Mouse (Mus musculus) erythroblast, embryonic 14.5 days (primary cell): Measurements from ENCODE around the gene Ccdc146.

ENCODE experiments used
- GATA1 ChIP-seq: IDR thresholded peaks from 2 replicates; pipeline ENCODE4 v1.6.1; 2012; ENCODE audit warnings: low read length, inconsistent platforms, mixed read lengths
- TAL1 ChIP-seq: IDR thresholded peaks from 3 replicates; pipeline ENCODE4 v1.6.1; 2012; ENCODE audit warnings: low read length, inconsistent platforms, mixed read lengths

DNA sequence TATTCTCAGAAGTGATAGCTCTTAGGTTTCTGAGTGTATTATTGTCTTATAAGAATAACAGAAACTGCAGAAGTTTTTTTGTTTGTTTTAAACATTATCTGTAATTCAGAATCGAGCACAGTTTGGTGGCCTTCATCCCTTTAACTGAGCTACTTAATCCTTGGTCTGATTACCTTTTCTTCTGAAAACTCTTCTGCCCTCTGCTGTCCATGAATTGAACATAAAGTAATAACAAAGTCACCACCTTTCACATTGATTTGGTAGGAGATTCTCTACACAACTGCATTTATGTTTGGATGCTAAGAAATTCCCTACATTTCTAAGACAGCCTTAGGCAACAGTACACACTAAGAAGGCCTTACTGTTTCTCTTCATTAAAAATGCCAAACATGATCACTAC lies 3.9 kb downstream of the Ccdc146 start:
- TF ChIP-seq GATA1 (no peak), TAL1 (no peak)
